Mouse (Mus musculus) v-Abl transformed pro-B cells (cell line): Measurements from ENCODE around the gene Gm38431.

Experiments
- in situ Hi-C, 2 experiments: fragments of 400-800 bp; cut with MboI; formaldehyde crosslinking; loops; one replicate each; pipeline ENCODE4 v1.15.1; 2025; ENCODE audit not compliant: unreplicated experiment in 2 of 2

Gene Gm38431

DNA sequence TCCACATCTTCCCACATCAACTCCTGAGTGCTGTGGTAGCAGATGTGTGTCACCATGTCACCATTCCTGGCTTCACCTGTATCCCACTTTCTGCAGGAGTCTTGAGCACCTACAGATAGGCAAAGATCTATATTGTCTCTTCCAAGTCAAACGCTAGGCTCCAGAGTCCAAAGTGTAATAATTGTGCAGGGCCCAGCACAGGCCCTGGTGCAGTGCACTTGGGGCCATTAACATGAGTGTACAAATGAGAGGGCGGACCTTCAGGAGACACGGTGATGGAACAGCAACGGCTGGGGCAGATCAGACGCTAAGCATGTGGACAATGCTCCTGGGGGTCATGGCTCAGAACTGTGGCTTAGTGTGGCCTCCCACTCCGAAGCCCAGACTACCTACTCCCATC is 22.0 kb upstream of the Gm38431 start:
- in situ Hi-C loops: no loop called here

GRCm38 (mm10) chr9:21107607-21108237 is 15.9 kb upstream of the Gm38431 start:
- in situ Hi-C loops: no loop called here

- in situ Hi-C loops: no loop called here
Observed at GRCm38 (mm10) chr9:21105760-21106564, 14.2 kb upstream of the Gm38431 start.

DNA sequence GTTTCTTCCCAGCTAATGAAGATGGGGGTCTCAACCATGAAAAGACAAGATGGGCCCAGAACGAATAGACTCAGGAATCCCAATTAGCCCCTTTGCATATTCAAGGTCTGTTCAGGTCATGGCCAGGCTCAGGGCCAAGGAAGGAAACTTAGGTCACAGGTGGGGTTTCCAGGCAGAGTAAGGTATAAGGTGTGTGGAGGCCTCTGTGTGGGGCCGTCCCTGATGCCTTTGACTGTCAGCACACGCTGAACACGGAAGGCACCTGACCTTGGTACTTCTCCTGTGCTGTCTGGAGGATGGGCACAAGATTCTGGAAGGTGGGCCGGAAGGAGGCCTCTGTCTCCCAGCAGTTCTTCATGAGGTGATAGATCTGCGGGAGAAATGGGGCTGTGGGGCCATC is 13.0 kb upstream of the Gm38431 start:
- in situ Hi-C loops: no loop called here

GRCm38 (mm10) chr9:21102076-21102475 is 10.3 kb upstream of the Gm38431 start:
- in situ Hi-C loops: no loop called here

GRCm38 (mm10) chr9:21100447-21101161 is 8.8 kb upstream of the Gm38431 start:
- in situ Hi-C loops: no loop called here

DNA sequence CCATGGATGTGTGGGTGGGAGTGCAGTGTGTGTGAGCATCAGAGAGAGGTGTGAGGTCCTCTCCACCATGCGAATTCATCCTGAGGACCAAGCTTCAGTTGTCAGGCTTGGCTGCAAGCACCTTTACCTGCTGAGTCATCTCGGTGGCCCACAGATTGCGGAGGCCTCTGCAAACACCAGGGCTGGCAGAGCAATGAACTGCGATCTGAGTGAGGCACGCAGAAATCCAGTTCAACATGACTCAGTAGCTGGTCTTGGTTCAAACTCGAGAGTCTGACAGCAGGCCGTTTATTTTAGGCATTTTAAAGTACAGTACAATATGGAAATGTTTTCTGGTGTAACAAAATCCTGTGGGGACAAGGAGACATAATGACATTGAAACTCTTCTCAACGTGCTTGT is 6.0 kb upstream of the Gm38431 start:
- in situ Hi-C loops: no loop called here

DNA sequence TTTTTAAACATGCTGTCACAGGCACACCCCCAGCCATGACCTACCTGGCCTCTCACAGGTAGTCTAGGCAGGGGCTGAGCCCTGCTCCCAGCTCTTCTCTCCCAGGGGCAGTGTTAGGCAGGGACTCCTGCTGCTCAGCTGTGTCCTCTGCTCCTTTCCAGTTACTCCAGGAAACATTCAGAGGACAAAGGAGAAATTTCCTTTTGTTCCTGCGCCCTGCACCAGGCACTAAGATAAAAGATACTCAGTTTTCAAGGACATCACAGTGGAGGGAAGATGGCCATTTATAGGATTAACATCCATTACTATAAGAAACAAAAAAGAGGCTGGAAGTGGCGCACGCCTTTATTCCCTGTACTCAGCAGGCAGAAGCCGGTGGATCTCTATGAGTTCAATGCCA is 4.2 kb upstream of the Gm38431 start:
- in situ Hi-C loops: no loop called here

- in situ Hi-C loops: loop anchor here in 1 of 2 experiments (5.0 kb wide), 1 partner anchor 34 kb away; no protein-coding TSS in a partner anchor
Observed at GRCm38 (mm10) chr9:21093423-21093822, 1.6 kb upstream of the Gm38431 start.

DNA sequence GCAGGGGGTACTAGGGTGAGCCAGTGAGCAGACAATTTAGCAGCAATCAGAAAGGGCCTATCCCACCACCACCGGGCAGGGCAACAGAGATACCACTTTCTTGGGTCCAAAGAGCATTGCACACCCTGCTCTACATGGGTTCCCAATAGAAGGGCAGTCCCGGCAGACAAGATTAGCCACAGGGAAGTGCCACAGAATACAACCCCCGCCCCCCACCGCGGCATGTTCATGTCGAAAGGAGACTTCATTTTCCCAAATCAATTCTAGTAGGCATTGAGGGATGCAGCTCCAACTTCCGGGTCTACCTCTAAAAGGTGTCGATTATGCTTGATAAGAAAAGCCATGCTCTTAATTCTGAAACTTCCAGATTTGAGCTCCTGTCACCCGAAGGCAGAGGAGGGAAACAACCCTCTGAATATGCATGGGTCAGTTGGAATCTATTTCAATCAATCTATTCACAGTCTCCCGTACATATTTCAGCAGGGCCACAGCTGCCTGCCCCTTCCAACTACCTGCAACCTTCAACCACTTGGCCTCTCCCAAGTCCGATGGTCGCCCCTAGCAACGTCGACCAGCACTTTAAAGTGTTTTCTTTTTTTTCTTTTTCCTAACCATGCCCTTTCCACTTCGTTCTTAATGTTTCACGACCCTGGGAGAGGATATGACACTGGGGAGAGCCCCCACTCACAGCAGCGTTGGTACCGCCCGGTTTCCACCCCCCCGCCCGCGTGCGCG is 658 bp downstream of the Gm38431 start:
- in situ Hi-C loops: loop anchor here in 1 of 2 experiments (5.0 kb wide), 1 partner anchor 36 kb away; no protein-coding TSS in a partner anchor

- in situ Hi-C loops: loop anchor here in 1 of 2 experiments (5.0 kb wide), 1 partner anchor 37 kb away; no protein-coding TSS in a partner anchor
Observed at GRCm38 (mm10) chr9:21090537-21090936, 1.3 kb downstream of the Gm38431 start.

- in situ Hi-C loops: no loop called here
Observed at GRCm38 (mm10) chr9:21083324-21083723, 8.5 kb downstream of the Gm38431 start.

DNA sequence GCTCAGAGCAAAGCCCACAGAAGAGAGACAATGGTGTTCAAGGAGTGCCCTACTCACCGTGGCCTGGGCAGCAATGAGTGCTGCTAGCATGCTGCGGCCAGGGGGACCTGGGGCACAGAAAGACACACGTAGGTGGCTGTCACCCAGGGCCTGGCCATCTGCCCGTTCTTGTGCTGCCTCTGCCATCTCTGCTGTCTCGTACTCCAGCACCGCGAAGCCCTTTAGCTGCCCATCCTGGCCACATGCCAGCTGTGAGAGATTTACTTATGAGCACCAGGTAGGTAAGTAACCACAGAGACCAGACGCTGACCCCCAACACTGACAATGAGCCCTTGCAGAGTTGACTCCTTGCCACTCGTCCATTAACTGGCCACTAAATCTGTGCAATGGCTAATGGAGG is 10.7 kb downstream of the Gm38431 start:
- in situ Hi-C loops: no loop called here

- in situ Hi-C loops: no loop called here
Observed at GRCm38 (mm10) chr9:21075625-21076024, 16.2 kb downstream of the Gm38431 start.

- in situ Hi-C loops: loop anchor here in 1 of 2 experiments (5.0 kb wide), 1 partner anchor 37 kb away; no protein-coding TSS in a partner anchor
Observed at GRCm38 (mm10) chr9:21074173-21074572, 17.6 kb downstream of the Gm38431 start.

DNA sequence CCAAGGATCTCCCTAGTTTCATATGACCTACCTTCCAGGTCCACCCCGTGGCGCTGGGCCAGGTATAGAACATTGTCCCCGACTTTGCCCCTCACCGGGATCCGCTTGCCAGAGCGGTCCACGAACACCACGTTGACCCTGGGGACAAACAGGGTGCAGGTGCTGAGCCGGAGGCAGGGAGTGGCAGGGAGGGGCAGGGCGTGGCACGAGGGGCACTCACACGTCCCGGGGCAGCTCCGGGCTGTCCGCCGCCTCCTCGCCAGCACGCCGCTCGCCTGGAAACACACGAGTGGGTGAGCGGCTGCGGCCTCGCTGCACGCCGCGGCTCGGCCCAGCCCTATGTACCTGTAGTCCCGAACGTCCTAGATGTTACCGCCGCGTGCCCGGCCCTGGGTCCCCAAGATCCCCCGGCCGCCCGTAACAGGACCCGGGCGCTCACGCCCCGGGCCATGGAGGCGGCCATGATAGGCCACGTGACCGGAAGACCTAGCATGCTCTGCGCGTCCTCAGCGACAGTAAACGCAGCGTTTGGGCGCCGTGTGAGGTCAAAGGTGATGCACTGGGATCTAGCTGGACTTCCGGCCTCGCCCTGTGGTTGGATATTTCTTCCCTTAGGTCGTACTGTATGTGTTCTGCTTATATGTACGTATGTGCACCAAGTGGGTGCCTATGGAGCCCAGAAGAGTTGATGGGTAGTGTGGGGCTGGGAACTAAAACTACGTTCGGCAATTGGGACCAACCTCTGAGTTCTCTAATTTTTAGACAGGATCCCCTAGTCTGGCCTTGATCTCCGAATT is 18.6 kb downstream of the Gm38431 start, which contains the start of the genes Gm49373 and Fdx1l:
Gm49373 (minus strand) TSS at position 53 of the 797 bp plus-strand sequence.
Fdx1l (minus strand) TSS at position 571 of the 797 bp plus-strand sequence.
- in situ Hi-C loops: loop anchor here in 1 of 2 experiments (5.0 kb wide), 1 partner anchor 36 kb away; no protein-coding TSS in a partner anchor

DNA sequence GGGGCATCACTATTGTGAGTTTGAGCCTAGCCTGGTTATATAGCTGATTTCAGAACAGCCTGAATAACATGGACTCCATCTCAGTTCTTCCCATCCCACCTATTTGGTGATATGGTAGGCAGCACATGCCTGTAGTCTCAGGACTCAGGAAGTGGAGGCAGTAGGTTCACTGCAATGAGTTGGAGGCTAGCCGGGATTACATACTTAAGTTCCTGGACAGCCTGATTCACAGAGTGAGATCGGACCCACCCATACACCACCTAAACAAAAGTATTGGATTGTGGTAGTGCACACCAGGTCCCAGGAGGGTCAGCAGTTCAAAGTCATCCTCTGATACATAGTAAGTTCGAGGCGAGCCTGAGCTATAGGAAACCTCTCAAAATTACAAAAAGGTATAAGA is 19.2 kb downstream of the Gm38431 start:
- in situ Hi-C loops: loop anchor here in 1 of 2 experiments (5.0 kb wide), 1 partner anchor 35 kb away; no protein-coding TSS in a partner anchor

DNA sequence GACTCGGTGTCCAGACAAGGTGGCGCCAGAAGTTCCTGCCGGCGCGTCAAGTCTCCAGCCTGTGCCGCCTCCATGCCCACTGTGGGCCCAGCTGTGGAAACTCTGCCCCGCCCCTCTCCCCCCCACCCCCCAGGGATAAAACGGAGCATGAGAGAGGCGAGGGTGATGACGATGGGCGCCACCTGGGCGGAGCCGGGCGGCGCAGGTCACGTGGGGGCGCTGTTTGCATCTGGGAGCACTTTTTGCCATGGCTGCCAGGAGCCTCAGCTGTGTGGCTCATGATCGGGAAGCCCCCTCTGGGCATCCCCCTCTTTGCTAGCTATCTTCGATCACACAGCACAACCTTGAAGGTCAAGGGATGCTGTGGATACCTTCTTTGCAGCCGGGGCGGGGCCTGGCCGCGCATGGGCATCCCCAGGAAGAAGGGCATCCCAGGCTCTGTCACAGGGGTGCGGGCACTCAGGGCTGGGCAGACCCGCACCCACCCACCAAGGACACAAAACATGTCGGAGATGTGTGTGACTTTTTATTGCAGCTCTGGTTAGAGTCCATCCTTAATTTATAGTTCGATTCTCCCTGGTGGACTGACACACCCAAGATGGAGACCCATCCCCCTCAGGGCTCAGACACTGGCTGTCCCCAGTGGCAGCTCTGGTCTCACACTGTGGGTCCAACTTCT is 24.7 kb downstream of the Gm38431 start, which contains the start of gene Zglp1:
Zglp1 (minus strand) TSS at position 88 of the 679 bp plus-strand sequence.
- in situ Hi-C loops: no loop called here

DNA sequence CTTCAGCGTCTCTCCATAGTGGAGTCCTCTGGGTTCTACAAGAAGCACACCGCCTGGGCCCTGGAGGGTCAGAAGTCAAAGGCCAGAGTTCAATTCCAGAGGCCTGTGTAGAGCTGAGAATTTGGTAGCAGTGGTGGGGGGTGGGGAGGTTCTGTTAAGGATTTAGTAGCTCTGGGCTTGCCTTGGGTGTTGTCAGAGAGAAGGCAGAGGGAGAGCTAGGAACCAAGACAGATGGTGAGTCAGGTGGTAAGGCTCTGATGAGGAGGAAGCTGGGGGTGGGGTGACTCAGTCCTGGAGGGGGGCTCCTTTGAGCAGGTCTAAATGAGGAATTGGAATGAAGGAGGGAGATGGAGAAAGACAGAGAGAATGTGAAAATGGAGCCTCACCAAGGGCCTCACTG is 28.9 kb downstream of the Gm38431 start:
- in situ Hi-C loops: no loop called here
